Mouse (Mus musculus) bone marrow, adult 2 months (tissue): ENCODE results near the gene Grwd1.

Experiments used
- CTCF ChIP-seq: fragments of 200-500 bp; IDR thresholded peaks from 2 replicates; pipeline ENCODE4 v1.5.1; 2011; ENCODE audit warnings: low read length, control low read depth; ENCODE audit not compliant: control insufficient read depth, insufficient read depth
- POLR2A ChIP-seq: fragments of 200-500 bp; IDR thresholded peaks from 2 replicates; pipeline ENCODE4 v1.6.1; 2011; ENCODE audit warnings: low read depth, mild to moderate bottlenecking, control low read depth, low read length, borderline replicate concordance; ENCODE audit not compliant: control insufficient read depth

GRCm38 (mm10) chr7:45783511-45784091 lies 47.1 kb downstream of the Grwd1 start, which contains the start of gene Lmtk3:
- no peak for TF ChIP-seq CTCF
- no peak for TF ChIP-seq POLR2A
